Mouse (Mus musculus): Measurements from ENCODE around the gene Tdrd12. TPM values are rescaled to one million over a fixed set of nuclear protein-coding genes. Genes with fewer than 3 reads are reported as not detected.
"Not testable (repeated sequence)": the region's sequence is repeated elsewhere in the genome, so short reads cannot be mapped to it uniquely, and the experiment has no call there.

Tdrd12 gene
- total RNA-seq (2021): under 1 TPM in 1 of 2 experiments, not detected in 1; 0.42 TPM

GRCm38 (mm10) chr7:35537562-35537961 is at the start of gene Tdrd12:
Gene Tdrd12, minus strand, starts transcription at chr7:35537745.
- intact Hi-C loops (cut with DNase I): no loop called here

GRCm38 (mm10) chr7:35586906-35587445 is 49.4 kb upstream of the Tdrd12 start:
- no peak for DNase-seq (ENCODE audit: low spot score)
- intact Hi-C loops (cut with DNase I): loop anchor here (2.0 to 10.0 kb wide), 3 partner anchors 30 to 252 kb away; partner anchors contain the start of genes Nudt19, Pdcd5 and Rhpn2

More at GRCm38 (mm10) chr7:35537562-35537961, at the start of gene Tdrd12:
- no peak for DNase-seq (ENCODE audit: low spot score)

DNA sequence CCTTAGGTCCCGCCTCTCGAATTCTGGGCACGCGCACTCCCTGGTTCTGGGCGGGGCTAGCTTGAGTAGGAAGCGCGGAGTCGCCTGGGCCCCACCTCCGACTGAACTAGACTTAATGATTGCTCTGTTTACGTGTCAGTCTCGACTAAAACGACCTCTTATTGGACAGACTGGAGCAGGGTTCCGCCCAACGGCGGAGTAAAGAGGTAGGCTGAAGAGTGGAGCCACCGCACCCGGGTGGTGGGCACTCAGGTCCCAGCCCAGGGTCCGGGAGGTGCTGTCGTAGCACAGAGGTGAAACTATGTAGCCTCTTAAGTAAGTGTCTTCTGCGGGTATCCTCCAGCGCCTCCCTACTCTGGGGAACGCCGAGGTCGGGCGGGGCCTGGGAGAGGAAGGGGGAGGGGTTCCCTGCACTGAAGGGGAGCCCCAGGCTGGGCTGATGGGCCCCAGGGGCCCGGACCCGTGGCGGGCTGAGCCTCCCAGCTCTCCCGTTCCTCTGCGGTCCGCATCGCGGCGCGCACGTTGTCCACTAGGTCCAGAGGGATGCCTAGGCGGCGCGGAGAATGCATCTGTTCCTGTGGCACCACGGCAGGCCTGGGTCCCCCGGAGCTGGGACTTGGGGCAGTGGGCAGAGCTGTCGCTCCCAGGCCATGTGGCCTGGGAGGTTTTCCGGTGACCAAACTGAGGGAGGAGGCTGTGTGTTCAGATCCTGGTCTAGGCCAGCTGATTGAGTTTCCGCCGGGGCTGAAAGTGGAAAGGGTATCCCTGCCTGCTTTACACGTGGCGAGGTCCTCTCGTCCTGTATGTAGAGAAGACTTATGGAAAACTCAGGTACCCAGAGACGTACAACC is 48.7 kb upstream of the Tdrd12 start, which contains the start of gene Ankrd27:
Gene Ankrd27 (plus strand): TSS at position 190 of the 851 bp plus-strand sequence.
- peak; percentile 93 for DNase-seq (ENCODE audit: low spot score)
- intact Hi-C loops (cut with DNase I): loop anchor here (2.0 to 10.0 kb wide), 3 partner anchors 29 to 251 kb away; partner anchors contain the start of genes Nudt19, Pdcd5 and Rhpn2

GRCm38 (mm10) chr7:35585191-35586054 is 47.9 kb upstream of the Tdrd12 start, which contains the start of gene Rgs9bp:
Gene Rgs9bp, minus strand, starts transcription at chr7:35585582.
- DNase-seq (ENCODE audit: low spot score): no peak
- intact Hi-C loops (cut with DNase I): loop anchor here (2.0 to 10.0 kb wide), 3 partner anchors 29 to 251 kb away; partner anchors contain the start of genes Nudt19, Pdcd5 and Rhpn2

- intact Hi-C loops (cut with DNase I): loop anchor here (5.0 to 10.0 kb wide), 2 partner anchors 63 to 250 kb away; partner anchors contain the start of genes Pdcd5 and Rhpn2
- no peak for DNase-seq (ENCODE audit: low spot score)
Observed at GRCm38 (mm10) chr7:35584786-35585190, 47.2 kb upstream of the Tdrd12 start.

GRCm38 (mm10) chr7:35584068-35584785 is 46.7 kb upstream of the Tdrd12 start:
- no peak for DNase-seq (ENCODE audit: low spot score)
- intact Hi-C loops (cut with DNase I): loop anchor here (10.0 kb wide), 1 partner anchor 249 kb away; the partner anchor contains the start of gene Rhpn2

- DNase-seq (ENCODE audit: low spot score): no peak
- intact Hi-C loops (cut with DNase I): loop anchor here (10.0 kb wide), 1 partner anchor 249 kb away; the partner anchor contains the start of gene Rhpn2
Observed at GRCm38 (mm10) chr7:35583476-35584025, 46.0 kb upstream of the Tdrd12 start.

GRCm38 (mm10) chr7:35582719-35583118 is 45.2 kb upstream of the Tdrd12 start:
- intact Hi-C loops (cut with DNase I): loop anchor here (10.0 kb wide), 1 partner anchor 248 kb away; the partner anchor contains the start of gene Rhpn2

GRCm38 (mm10) chr7:35579849-35580248 is 42.3 kb upstream of the Tdrd12 start:
- intact Hi-C loops (cut with DNase I): loop anchor here (10.0 kb wide), 1 partner anchor 245 kb away; the partner anchor contains the start of gene Rhpn2
- no peak for DNase-seq (ENCODE audit: low spot score)

More at GRCm38 (mm10) chr7:35582719-35583118, 45.2 kb upstream of the Tdrd12 start:
- DNase-seq (ENCODE audit: low spot score): no peak

DNA sequence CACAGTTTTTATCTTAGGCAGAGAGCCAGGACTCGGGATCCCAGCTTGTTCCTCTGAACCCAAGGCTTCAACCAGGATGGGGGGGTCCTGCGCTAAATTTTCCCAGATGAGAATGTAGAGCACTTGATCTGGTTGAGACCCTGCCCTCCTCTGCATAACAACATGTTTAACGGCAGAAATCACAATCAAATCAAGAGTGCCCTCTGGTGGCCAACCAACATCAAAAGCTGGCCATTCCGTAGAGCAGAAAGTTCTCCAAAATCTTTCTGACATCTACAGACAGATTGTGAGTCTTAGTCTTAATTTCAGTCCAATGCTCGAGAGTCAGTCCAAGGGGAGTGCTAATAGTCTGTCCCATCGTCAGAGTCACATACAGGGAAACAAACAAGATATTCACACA is 33.3 kb upstream of the Tdrd12 start:
- intact Hi-C loops (cut with DNase I); DNase-seq (ENCODE audit: low spot score): not testable (repeated sequence)

- intact Hi-C loops (cut with DNase I); DNase-seq (ENCODE audit: low spot score): not testable (repeated sequence)
Observed at GRCm38 (mm10) chr7:35569724-35570123, 32.2 kb upstream of the Tdrd12 start.

DNA sequence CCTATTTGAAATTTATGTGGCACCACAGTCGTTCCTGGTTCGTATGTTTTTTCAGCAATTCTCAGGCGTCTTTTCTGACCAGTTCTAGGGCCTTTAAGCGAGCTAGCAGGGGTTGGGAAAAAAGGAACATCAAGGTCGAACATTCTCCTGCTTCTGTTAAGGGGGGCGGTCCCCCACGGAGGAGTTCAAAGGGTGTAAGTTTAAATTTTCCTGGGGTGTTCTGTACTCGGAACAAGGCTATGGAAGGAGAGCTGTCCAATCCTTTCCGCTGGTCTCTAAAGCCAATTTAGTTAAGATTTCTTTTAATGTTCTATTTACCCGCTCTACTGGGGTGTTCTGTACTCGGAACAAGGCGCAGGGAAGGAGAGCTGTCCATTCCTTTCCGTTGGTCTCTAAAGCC is 28.4 kb upstream of the Tdrd12 start:
- intact Hi-C loops (cut with DNase I); DNase-seq (ENCODE audit: low spot score): not testable (repeated sequence)

DNA sequence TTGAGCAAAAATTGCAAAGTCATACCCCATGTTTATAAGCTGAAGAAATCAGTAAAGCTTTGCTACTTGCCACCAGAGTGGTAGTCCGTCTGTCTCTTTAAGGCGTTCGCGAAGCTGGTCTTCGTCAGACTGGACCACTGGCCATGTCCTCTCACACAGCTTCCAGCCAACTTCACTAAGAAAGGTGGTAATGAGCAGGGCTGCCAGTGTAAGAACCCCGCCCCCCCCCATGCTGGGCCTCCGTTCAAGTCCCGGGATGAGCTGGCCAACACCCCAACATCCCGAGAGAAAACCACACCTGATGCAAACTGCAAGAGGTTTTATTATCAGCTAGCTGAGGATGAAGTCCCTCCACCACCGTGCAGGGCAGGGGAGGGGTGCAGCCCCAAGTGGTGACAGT is 27.3 kb upstream of the Tdrd12 start:
- intact Hi-C loops (cut with DNase I); DNase-seq (ENCODE audit: low spot score): not testable (repeated sequence)

DNA sequence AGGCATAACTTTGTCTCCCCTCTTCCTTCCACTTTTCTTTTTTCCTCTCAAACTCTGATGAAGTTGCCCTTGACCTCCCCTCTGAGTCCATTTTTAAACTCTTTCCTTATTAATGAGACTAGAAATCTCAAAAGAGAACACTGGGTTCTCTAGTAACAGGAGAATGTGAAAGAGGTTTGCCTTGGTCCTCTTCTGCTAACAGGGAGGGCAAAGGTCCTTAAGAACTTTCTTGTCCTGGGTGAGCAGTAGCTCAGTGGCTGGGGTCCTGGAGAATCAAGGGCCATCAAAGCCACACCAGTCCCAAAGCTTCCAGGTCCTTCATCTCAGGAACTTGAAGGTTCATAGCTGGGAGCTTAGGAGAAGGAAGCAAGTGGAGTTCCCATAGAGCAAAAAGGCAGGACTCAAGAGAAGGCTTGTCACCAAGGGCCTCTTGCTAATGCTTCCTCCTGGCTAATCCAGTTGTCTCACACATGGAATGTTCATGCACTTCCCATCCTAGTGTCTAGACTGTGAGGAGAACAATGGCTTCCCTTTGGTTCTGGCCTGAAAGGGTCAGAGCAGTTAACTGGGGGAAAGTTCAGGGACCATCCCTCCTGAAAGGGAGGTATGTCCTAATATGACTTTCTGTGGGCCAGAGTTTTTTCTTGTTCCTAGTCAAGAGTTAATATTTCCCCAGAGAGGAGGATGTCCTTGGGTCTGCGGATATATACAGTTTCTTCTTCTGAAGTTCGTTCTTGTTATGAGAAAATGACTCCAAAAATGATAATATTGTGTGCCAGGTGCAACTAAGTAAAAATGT is 26.7 kb upstream of the Tdrd12 start:
- intact Hi-C loops (cut with DNase I): no loop called here
- DNase-seq (ENCODE audit: low spot score): no peak

DNA sequence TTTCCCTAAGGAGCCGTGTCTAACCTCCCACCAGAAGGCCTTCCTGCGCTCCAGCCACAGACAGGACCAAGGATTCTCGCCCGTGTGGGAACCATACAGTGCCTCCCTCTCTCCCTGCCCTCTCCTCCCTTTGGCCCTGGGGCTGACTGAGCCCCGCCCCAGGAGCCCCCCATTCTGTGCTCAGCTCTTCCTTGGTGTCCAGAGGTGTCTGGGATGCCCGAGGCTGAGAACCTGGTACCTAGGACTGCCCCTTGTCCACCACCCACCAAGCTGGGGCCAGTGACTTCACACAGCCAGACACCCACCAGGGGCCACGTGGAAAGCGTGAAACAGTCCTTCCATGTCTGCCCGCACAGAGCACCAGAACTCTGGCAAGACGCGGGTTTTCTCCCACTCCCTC is 25.5 kb upstream of the Tdrd12 start:
- intact Hi-C loops (cut with DNase I): no loop called here
- DNase-seq (ENCODE audit: low spot score): no peak

GRCm38 (mm10) chr7:35559838-35560237 is 22.3 kb upstream of the Tdrd12 start:
- intact Hi-C loops (cut with DNase I): loop anchor here (5.0 to 10.0 kb wide), 2 partner anchors 87 to 195 kb away; partner anchors contain the start of genes Dpy19l3 and Pdcd5
- DNase-seq (ENCODE audit: low spot score): no peak

- intact Hi-C loops (cut with DNase I): loop anchor here (5.0 to 10.0 kb wide), 2 partner anchors 89 to 196 kb away; partner anchors contain the start of genes Dpy19l3 and Pdcd5
- no peak for DNase-seq (ENCODE audit: low spot score)
Observed at GRCm38 (mm10) chr7:35558681-35559080, 21.1 kb upstream of the Tdrd12 start.
